In genomic region chr3:108571443-108572294, GRCm38 (mm10) we compare ENCODE assay signal across 8 mouse cellular contexts. TPM values are rescaled to one million over a fixed set of nuclear protein-coding genes. Genes with fewer than 3 reads are reported as not detected.
A peak's percentile ranks its signal among the peaks of the same experiment; 100 is the strongest.
DNase-seq lines count a peak whose midpoint lies in the region; ATAC-seq and TF ChIP-seq lines count a peak whose summit lies in the region.

Taf13 (plus strand) TSS chr3:108571698.

- H3K9me3 ChIP-seq in embryonic facial prominence, embryonic 14.5 days (ENCODE audit: control insufficient read depth, low read length), result no peaks in the 10 kb centered on the region
- no peaks in the 10 kb centered on the region for H3K9me3 ChIP-seq in limb, embryonic 14.5 days (ENCODE audit: control insufficient read depth, low read length)
- no peaks in the 10 kb centered on the region for H3K9me3 ChIP-seq in midbrain, postnatal 0 days (ENCODE audit: low read length)

- H3K27me3 ChIP-seq in embryonic facial prominence, embryonic 14.5 days (replicated peaks; ENCODE audit: control insufficient read depth, insufficient read depth, low read length), result no peaks in the 10 kb centered on the region
- no peaks in the 10 kb centered on the region for H3K27me3 ChIP-seq in limb, embryonic 14.5 days (ENCODE audit: control insufficient read depth, insufficient read depth, low read length)
- H3K27me3 ChIP-seq in midbrain, postnatal 0 days (ENCODE audit: insufficient read depth, low read length), result no peaks in the 10 kb centered on the region

- no peak for TF ChIP-seq CTCF in midbrain, postnatal 0 days (IDR thresholded peaks at IDR 0.05)

- no peaks in the 10 kb centered on the region for H3K36me3 ChIP-seq in embryonic facial prominence, embryonic 14.5 days (ENCODE audit: control insufficient read depth, insufficient read depth, low read length)
- no peaks in the 10 kb centered on the region for H3K36me3 ChIP-seq in limb, embryonic 14.5 days (ENCODE audit: control insufficient read depth, insufficient read depth, low read length)
- H3K36me3 ChIP-seq in midbrain, postnatal 0 days (ENCODE audit: insufficient read depth, low read length), result no peaks in the 10 kb centered on the region

- WGBS in embryonic facial prominence, embryonic 14.5 days, result 1% methylated on average over 42 of the region's 42 CpGs
- WGBS in limb, embryonic 14.5 days, result under 1% methylated on average over 42 of the region's 42 CpGs
- WGBS in midbrain, postnatal 0 days, result 1% methylated on average over 42 of the region's 42 CpGs

- peak; percentile 100; the same call in 1 of the 2 replicates for TF ChIP-seq POLR2A in limb, embryonic 14.5 days (IDR thresholded peaks at IDR 0.05; ENCODE audit: borderline replicate concordance, extremely low read depth, insufficient read depth, insufficient read length)

- H3K4me3 ChIP-seq in embryonic facial prominence, embryonic 14.5 days (ENCODE audit: low read depth, low read length), result peak within 1 kb of the TSS; percentile 64
- peak within 1 kb of the TSS; percentile 68 for H3K4me3 ChIP-seq in limb, embryonic 14.5 days (replicated peaks; ENCODE audit: low read length)
- peak within 1 kb of the TSS; percentile 65 for H3K4me3 ChIP-seq in midbrain, postnatal 0 days (ENCODE audit: low read depth, low read length)

- H3K9ac ChIP-seq in embryonic facial prominence, embryonic 14.5 days (ENCODE audit: low read depth, low read length), result peak within 1 kb of the TSS; percentile 82
- peak within 1 kb of the TSS; percentile 75 for H3K9ac ChIP-seq in limb, embryonic 14.5 days (ENCODE audit: low read depth, low read length, severe bottlenecking)
- H3K9ac ChIP-seq in midbrain, postnatal 0 days (replicated peaks; ENCODE audit: low read length, poor library complexity, severe bottlenecking), result peak within 1 kb of the TSS; percentile 67

- H3K4me2 ChIP-seq in embryonic facial prominence, embryonic 14.5 days (ENCODE audit: low read depth, low read length), result peak within 1 kb of the TSS; percentile 66
- peak within 1 kb of the TSS; percentile 67 for H3K4me2 ChIP-seq in limb, embryonic 14.5 days (replicated peaks; ENCODE audit: low read depth, low read length, severe bottlenecking)
- peak within 1 kb of the TSS; percentile 67 for H3K4me2 ChIP-seq in midbrain, postnatal 0 days (ENCODE audit: low read depth, low read length, poor library complexity, severe bottlenecking)

- DNase-seq in 3T3-L1 (ENCODE audit: low read depth, low spot score), result peak; percentile 98
- peak; percentile 93 for DNase-seq in adrenal gland, postnatal 4 days (ENCODE audit: low spot score in 2 of 2)
- DNase-seq in embryonic facial prominence, embryonic 14.5 days (ENCODE audit: low spot score), result peak; percentile 99
- peak; percentile 98 for DNase-seq in heart, adult 8-10 months (ENCODE audit: low spot score)
- DNase-seq in kidney, adult 9 months, result peak; percentile 98
- peak; percentile 98 for DNase-seq in limb, embryonic 14.5 days (ENCODE audit: low spot score)
- DNase-seq in midbrain, postnatal 0 days (ENCODE audit: low spot score), result peak; percentile 99
- DNase-seq in spleen, postnatal 14 days (ENCODE audit: low spot score in 2 of 2), result peak; percentile 91 to 96

- ATAC-seq in embryonic facial prominence, embryonic 14.5 days (ENCODE audit: low read depth), result peak; percentile 99
- peak; percentile 99 for ATAC-seq in limb, embryonic 14.5 days (ENCODE audit: low FRiP score, low read depth)
- peak; percentile 99 for ATAC-seq in midbrain, postnatal 0 days (ENCODE audit: low FRiP score)

- peak within 1 kb of the TSS; percentile 59 for H3K27ac ChIP-seq in embryonic facial prominence, embryonic 14.5 days (replicated peaks; ENCODE audit: low read depth, low read length)
- H3K27ac ChIP-seq in limb, embryonic 14.5 days (replicated peaks; ENCODE audit: low read depth, low read length), result peak within 1 kb of the TSS; percentile 52; the same call in 1 of the 2 replicates
- peak within 1 kb of the TSS; percentile 60; the same call in 1 of the 2 replicates for H3K27ac ChIP-seq in midbrain, postnatal 0 days (ENCODE audit: low read depth, low read length)

- peaks cover 8% of the 10 kb centered on the region for H3K4me1 ChIP-seq in embryonic facial prominence, embryonic 14.5 days (ENCODE audit: control insufficient read depth, insufficient read depth, low read length)
- H3K4me1 ChIP-seq in limb, embryonic 14.5 days (ENCODE audit: control insufficient read depth, insufficient read depth, low read length), result peaks cover 7% of the 10 kb centered on the region
- H3K4me1 ChIP-seq in midbrain, postnatal 0 days (ENCODE audit: insufficient read depth, low read length), result peaks cover 10% of the 10 kb centered on the region; the same call in 1 of the 2 replicates

RNA-seq across cellular contexts. Expression of gene Taf13, which starts in this region (rescaled TPM):
- 10 to 100 TPM; 18.2 to 25.2 TPM for total RNA-seq in adrenal gland, postnatal 4 days (2021)
- 40.2 and 40.4 TPM in 2 replicates for polyA plus RNA-seq in embryonic facial prominence, embryonic 14.5 days (2014; fragmentation: Nextera tagmentation; extraction: Ambion mirVana)
- total RNA-seq in heart, adult 8-10 months (2022), result 10 to 100 TPM; 13.2 to 17.9 (median 15.8) TPM
- 16.3 and 25.7 TPM in 2 replicates for polyA plus RNA-seq in limb, embryonic 14.5 days (2012; rRNA removed)
- 33.1 and 40.4 TPM in 2 replicates for polyA plus RNA-seq in limb, embryonic 14.5 days (2014; fragmentation: Nextera tagmentation; extraction: Ambion mirVana)
- 7.0 and 11.3 TPM in 2 replicates for total RNA-seq in midbrain, postnatal 0 days (2014; rRNA removed)
- 43.2 and 44.1 TPM in 2 replicates for polyA plus RNA-seq in midbrain, postnatal 0 days (2015; fragmentation: Nextera tagmentation; extraction: Ambion mirVana)

Comparison
In these comparisons a context has a peak if more than half of its experiments do, and no peak if none do; other contexts are left out.
1. Peak in every context shown above with its lines: DNase-seq, ATAC-seq, H3K4me3 ChIP-seq and H3K27ac ChIP-seq.